Mouse (Mus musculus): ENCODE measurements around the gene Ppp1r1c. TPM values are rescaled to one million over a fixed set of nuclear protein-coding genes. Genes with fewer than 3 reads are reported as not detected.

Ppp1r1c gene
- polyA plus RNA-seq (2012; rRNA removed): 2.6 and 8.8 TPM in 2 replicates

GRCm38 (mm10) chr2:79707575-79707974 lies at the start of gene Ppp1r1c:
TSS of gene Ppp1r1c (plus strand) at chr2:79707780.

Other genes starting within 250 kb of the Ppp1r1c start
- 5.7 and 7.5 TPM in 2 replicates for gene Itprid2, start 72.4 kb upstream of the Ppp1r1c start, polyA plus RNA-seq (2012; rRNA removed)